Mouse (Mus musculus) intestine, embryonic 15.5 days (tissue): Measurements from ENCODE around the gene Gm14569. TPM values are rescaled to one million over a fixed set of nuclear protein-coding genes. Genes with fewer than 3 reads are reported as not detected.
A peak's percentile ranks its signal among the peaks of the same experiment; 100 is the strongest.

Source experiments
- ATAC-seq: fragments of 200-750 bp; cut with Nextera tagmentation; 2 replicates; pipeline ENCODE4 v1.8.0; 2017; ENCODE audit warnings: moderate TSS enrichment, moderate library complexity
- H3K27ac ChIP-seq: fragments of 300-500 bp; sonication (generic); 2 replicates; pipeline ENCODE4 v1.5.1; 2015; ENCODE audit warnings: mild to moderate bottlenecking, inconsistent platforms
- H3K27me3 ChIP-seq: fragments of 300-500 bp; sonication (generic); replicated peaks from 2 replicates; pipeline ENCODE4 v1.6.1; 2015; ENCODE audit warnings: inconsistent platforms
- H3K36me3 ChIP-seq: fragments of 300-500 bp; sonication (generic); 2 replicates; pipeline ENCODE4 v1.6.1; 2015; ENCODE audit warnings: inconsistent platforms
- H3K4me1 ChIP-seq: fragments of 300-500 bp; sonication (generic); replicated peaks from 2 replicates; pipeline ENCODE4 v1.6.1; 2015; ENCODE audit warnings: inconsistent platforms
- H3K4me2 ChIP-seq: fragments of 300-500 bp; sonication (generic); replicated peaks from 2 replicates; pipeline ENCODE4 v1.6.1; 2015; ENCODE audit warnings: mild to moderate bottlenecking, inconsistent platforms
- H3K4me3 ChIP-seq: fragments of 300-500 bp; sonication (generic); replicated peaks from 2 replicates; pipeline ENCODE4 v1.5.1; 2015; ENCODE audit warnings: inconsistent platforms
- H3K9ac ChIP-seq: fragments of 300-500 bp; sonication (generic); 2 replicates; pipeline ENCODE4 v1.6.1; 2015; ENCODE audit warnings: inconsistent platforms
- H3K9me3 ChIP-seq: fragments of 300-500 bp; sonication (generic); 2 replicates; pipeline ENCODE4 v1.6.1; 2016; ENCODE audit warnings: inconsistent platforms
- WGBS: fragments of 180-500 bp; shearing (Covaris S2); methylation state at CpG from one replicate; pipeline ENCODE4 v1.1.7; 2015; 5-methylcytosine and 5-hydroxymethylcytosine counted together
- polyA plus RNA-seq: library from polyadenylated mRNA; unstranded; fragments of >200 nt; fragmentation: Nextera tagmentation; extraction: Ambion mirVana; gene quantifications from 2 replicates; pipeline ENCODE4 v1.2.1, GENCODE M21; 2015

Gene Gm14569
- polyA plus RNA-seq, 1 experiment from 2014 or later: not detected

- Histone ChIP-seq H3K4me2 (no peak overlapping the region), H3K9me3 (no peaks in the 10 kb centered on the region), H3K36me3 (no peaks in the 10 kb centered on the region), H3K4me3 (no peak overlapping the region), H3K9ac (no peak overlapping the region), H3K27ac (no peak overlapping the region), H3K27me3 (no peaks in the 10 kb centered on the region), H3K4me1 (no peaks in the 10 kb centered on the region)
- 95% methylated on average over 1 of the region's 1 CpGs for WGBS
- ATAC-seq: no peak
Measured at GRCm38 (mm10) chrX:36437932-36438331, 53.7 kb downstream of the Gm14569 start.

GRCm38 (mm10) chrX:36434993-36435392 is 56.6 kb downstream of the Gm14569 start:
- Histone ChIP-seq H3K27ac (no peak overlapping the region), H3K9me3 (no peaks in the 10 kb centered on the region), H3K9ac (no peak overlapping the region), H3K27me3 (no peaks in the 10 kb centered on the region), H3K36me3 (no peaks in the 10 kb centered on the region), H3K4me3 (no peak overlapping the region), H3K4me2 (no peak overlapping the region), H3K4me1 (no peaks in the 10 kb centered on the region)
- ATAC-seq: no peak
- 49% methylated on average over 6 of the region's 6 CpGs for WGBS

GRCm38 (mm10) chrX:36419153-36419552 is 72.5 kb downstream of the Gm14569 start:
- Histone ChIP-seq H3K4me1 (no peaks in the 10 kb centered on the region), H3K4me2 (no peak overlapping the region), H3K4me3 (no peak overlapping the region), H3K27me3 (no peaks in the 10 kb centered on the region), H3K9ac (no peak overlapping the region), H3K9me3 (no peaks in the 10 kb centered on the region), H3K36me3 (no peaks in the 10 kb centered on the region), H3K27ac (no peak overlapping the region)
- 91% methylated on average over 3 of the region's 3 CpGs for WGBS
- ATAC-seq: no peak

DNA sequence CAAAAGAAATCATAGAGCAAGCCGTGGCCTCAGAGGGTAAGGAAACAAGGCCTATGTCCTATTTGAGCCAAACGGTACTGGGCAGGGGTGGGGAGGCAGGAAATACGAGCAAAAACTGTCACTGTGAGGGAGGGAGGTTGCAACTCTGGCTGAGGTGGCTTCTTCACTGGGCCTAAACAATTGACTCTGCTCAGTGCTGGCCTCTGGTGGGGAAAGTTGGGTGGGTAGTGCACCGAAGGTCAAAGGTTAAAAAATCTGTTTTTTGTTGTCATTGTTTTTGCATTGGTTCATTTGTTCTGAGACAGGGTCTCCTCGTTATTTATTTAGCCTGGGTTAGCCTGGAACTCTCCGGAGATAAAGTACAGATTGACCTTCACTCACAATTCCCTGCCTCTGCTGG is 89.3 kb downstream of the Gm14569 start:
- no peak overlapping the region for H3K9ac ChIP-seq
- no peaks in the 10 kb centered on the region for H3K9me3 ChIP-seq
- no peak overlapping the region for H3K27ac ChIP-seq
- no peaks in the 10 kb centered on the region for H3K27me3 ChIP-seq
- H3K4me3 ChIP-seq: no peak overlapping the region
- ATAC-seq: no peak
- no peaks in the 10 kb centered on the region for H3K4me1 ChIP-seq
- no peak overlapping the region for H3K4me2 ChIP-seq
- no peaks in the 10 kb centered on the region for H3K36me3 ChIP-seq
- WGBS: 59% methylated on average over 6 of the region's 6 CpGs

DNA sequence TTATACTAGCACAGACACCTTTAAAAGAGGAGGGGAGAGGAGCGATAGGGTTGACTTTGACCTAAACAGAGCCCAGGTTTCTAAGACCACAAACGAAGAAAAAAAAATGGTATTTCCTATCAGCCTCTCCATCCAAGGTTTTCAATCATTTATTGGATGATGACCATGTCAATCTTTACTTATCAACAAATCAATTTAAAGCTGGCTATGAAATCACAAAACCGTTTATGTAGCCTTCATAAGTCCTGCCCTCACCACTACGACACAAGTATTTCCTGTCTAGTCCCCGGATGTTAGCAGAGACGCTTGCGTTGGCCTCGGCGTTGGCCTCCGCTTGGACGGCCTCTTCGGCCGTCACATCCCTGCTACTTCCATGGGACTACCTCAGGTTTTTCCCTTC is 90.7 kb downstream of the Gm14569 start, which contains the start of gene Gm6268:
Gm6268 (plus strand) TSS at position 301 of the 400 bp plus-strand sequence.
- no peak within 1 kb of the TSS for H3K9ac ChIP-seq
- H3K4me1 ChIP-seq: no peaks in the 10 kb centered on the region
- H3K4me3 ChIP-seq: no peak within 1 kb of the TSS
- no peak within 1 kb of the TSS for H3K4me2 ChIP-seq
- no peaks in the 10 kb centered on the region for H3K36me3 ChIP-seq
- ATAC-seq: no peak
- H3K9me3 ChIP-seq: no peaks in the 10 kb centered on the region
- no peaks in the 10 kb centered on the region for H3K27me3 ChIP-seq
- 90% methylated on average over 13 of the region's 13 CpGs for WGBS
- no peak within 1 kb of the TSS for H3K27ac ChIP-seq

DNA sequence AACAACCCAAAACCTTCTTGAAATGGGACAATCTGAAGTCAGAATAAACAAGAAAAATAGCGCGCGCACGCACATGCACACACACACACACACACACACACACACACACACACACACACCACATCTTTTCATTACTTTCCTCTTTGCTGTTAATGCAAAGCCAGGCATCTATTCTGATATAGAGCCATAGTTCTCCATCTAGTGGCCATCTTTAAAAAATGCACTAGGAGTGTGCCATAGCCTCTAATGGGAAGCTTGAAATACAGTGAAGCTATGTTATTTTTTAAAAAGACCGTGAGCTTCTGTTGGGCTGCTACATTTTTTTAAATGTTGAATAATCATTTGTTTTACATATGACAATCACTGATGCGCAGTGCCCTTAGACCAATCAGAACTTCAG is 98.4 kb downstream of the Gm14569 start:
- H3K27ac ChIP-seq: no peak overlapping the region
- ATAC-seq: no peak
- H3K27me3 ChIP-seq: no peaks in the 10 kb centered on the region
- no peaks in the 10 kb centered on the region for H3K4me1 ChIP-seq
- no peak overlapping the region for H3K4me2 ChIP-seq
- 46% methylated on average over 6 of the region's 6 CpGs for WGBS
- no peak overlapping the region for H3K9ac ChIP-seq
- H3K4me3 ChIP-seq: no peak overlapping the region
- no peaks in the 10 kb centered on the region for H3K36me3 ChIP-seq
- no peaks in the 10 kb centered on the region for H3K9me3 ChIP-seq

GRCm38 (mm10) chrX:36392672-36393071 is 99.0 kb downstream of the Gm14569 start:
- WGBS: 74% methylated on average over 6 of the region's 6 CpGs
- ATAC-seq: no peak

GRCm38 (mm10) chrX:36390503-36390902 is 101.1 kb downstream of the Gm14569 start:
- peak; percentile 91 for ATAC-seq
- no peaks in the 10 kb centered on the region for H3K36me3 ChIP-seq
- 46% methylated on average over 2 of the region's 2 CpGs for WGBS

More at GRCm38 (mm10) chrX:36392672-36393071, 99.0 kb downstream of the Gm14569 start:
- Histone ChIP-seq H3K4me3 (no peak overlapping the region), H3K9ac (no peak overlapping the region), H3K9me3 (no peaks in the 10 kb centered on the region), H3K4me1 (no peaks in the 10 kb centered on the region), H3K4me2 (no peak overlapping the region), H3K27me3 (no peaks in the 10 kb centered on the region), H3K36me3 (no peaks in the 10 kb centered on the region), H3K27ac (no peak overlapping the region)

GRCm38 (mm10) chrX:36389971-36390370 is 101.7 kb downstream of the Gm14569 start:
- WGBS: 52% methylated on average over 3 of the region's 3 CpGs
- Histone ChIP-seq H3K9me3 (no peaks in the 10 kb centered on the region), H3K27me3 (no peaks in the 10 kb centered on the region), H3K36me3 (no peaks in the 10 kb centered on the region), H3K4me1 (no peaks in the 10 kb centered on the region), H3K9ac (no peak overlapping the region), H3K27ac (no peak overlapping the region), H3K4me2 (no peak overlapping the region), H3K4me3 (no peak overlapping the region)
- peak; percentile 36; the same call in 1 of the 2 replicates for ATAC-seq

More at GRCm38 (mm10) chrX:36390503-36390902, 101.1 kb downstream of the Gm14569 start:
- Histone ChIP-seq H3K9me3 (no peaks in the 10 kb centered on the region), H3K9ac (no peak overlapping the region), H3K27ac (no peak overlapping the region), H3K27me3 (no peaks in the 10 kb centered on the region), H3K4me3 (no peak overlapping the region), H3K4me2 (no peak overlapping the region), H3K4me1 (no peaks in the 10 kb centered on the region)

DNA sequence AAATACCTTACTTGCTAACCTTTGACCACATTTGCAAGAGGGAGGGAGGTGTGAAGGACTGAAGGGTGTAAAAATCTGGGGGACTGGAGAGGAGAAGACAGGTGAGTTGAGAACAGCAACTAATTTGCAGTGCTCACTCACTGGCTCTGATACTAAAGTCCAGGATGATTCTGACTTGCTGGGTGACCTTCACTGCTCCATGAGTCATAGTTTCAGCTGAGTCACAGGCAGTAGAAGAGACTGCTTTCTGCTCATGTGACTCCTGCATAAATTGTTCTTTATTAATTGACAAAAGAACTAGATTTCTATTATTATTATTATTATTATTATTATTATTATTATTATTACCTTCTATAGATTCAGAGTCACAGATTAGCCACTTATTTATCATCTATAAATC is 106.3 kb downstream of the Gm14569 start:
- peak; percentile 61; the same call in 1 of the 2 replicates for ATAC-seq
- Histone ChIP-seq H3K36me3 (no peaks in the 10 kb centered on the region), H3K9me3 (no peaks in the 10 kb centered on the region), H3K4me2 (no peak overlapping the region), H3K27ac (no peak overlapping the region), H3K9ac (no peak overlapping the region), H3K4me3 (no peak overlapping the region), H3K27me3 (no peaks in the 10 kb centered on the region), H3K4me1 (no peaks in the 10 kb centered on the region)

Other genes starting within 250 kb of the Gm14569 start
- gene Lonrf3, start 163.5 kb downstream of the Gm14569 start, polyA plus RNA-seq: 0.65 and 1.00 TPM in 2 replicates
- gene Gm6268, start 90.5 kb downstream of the Gm14569 start, polyA plus RNA-seq: not detected in 2 replicates
- 203 and 215 TPM in 2 replicates for gene Pgrmc1, start 106.4 kb upstream of the Gm14569 start, polyA plus RNA-seq
- gene Akap17b, start 153.6 kb upstream of the Gm14569 start, polyA plus RNA-seq: 2.4 and 2.5 TPM in 2 replicates